Mouse (Mus musculus): ENCODE results near the gene Baiap2. TPM values are rescaled to one million over a fixed set of nuclear protein-coding genes. Genes with fewer than 3 reads are reported as not detected.

Gene Baiap2
- polyA plus RNA-seq, 1 experiment from 2014 or later: 9.2 TPM

- WGBS: 73% methylated on average over 8 of the region's 8 CpGs
- H3K36me3 ChIP-seq: no peaks in the 10 kb centered on the region
- H3K4me2 ChIP-seq (replicated peaks): no peak overlapping the region
- peaks cover 34% of the 10 kb centered on the region for H3K4me1 ChIP-seq (replicated peaks)
- no peak overlapping the region for H3K9ac ChIP-seq (replicated peaks)
- H3K9me3 ChIP-seq: no peaks in the 10 kb centered on the region
- ATAC-seq: no peak
- H3K27me3 ChIP-seq: no peaks in the 10 kb centered on the region
- no peak overlapping the region for H3K4me3 ChIP-seq (replicated peaks)
- no peak overlapping the region for H3K27ac ChIP-seq
Measured at GRCm38 (mm10) chr11:120040440-120040839, 97.9 kb downstream of the Baiap2 start.

GRCm38 (mm10) chr11:120041191-120042123, 98.9 kb downstream of the Baiap2 start:
- no peak for ATAC-seq
- Histone ChIP-seq H3K9me3 (no peaks in the 10 kb centered on the region), H3K27me3 (no peaks in the 10 kb centered on the region), H3K4me3 (replicated peaks) (no peak overlapping the region), H3K36me3 (no peaks in the 10 kb centered on the region), H3K9ac (replicated peaks) (0 out of 2 replicates have a peak overlapping the region, but pooled peaks have one; percentile 39), H3K27ac (no peak overlapping the region), H3K4me1 (replicated peaks) (peaks cover 44% of the 10 kb centered on the region), H3K4me2 (replicated peaks) (no peak overlapping the region)
- 76% methylated on average over 13 of the region's 13 CpGs for WGBS

GRCm38 (mm10) chr11:120042141-120042838, 99.7 kb downstream of the Baiap2 start:
- peaks cover 46% of the 10 kb centered on the region for H3K4me1 ChIP-seq (replicated peaks)

GRCm38 (mm10) chr11:120045341-120045740, 102.8 kb downstream of the Baiap2 start:
- Histone ChIP-seq H3K27me3 (peaks cover 11% of the 10 kb centered on the region), H3K4me3 (replicated peaks) (peak overlapping the region; percentile 65), H3K4me2 (replicated peaks) (peak overlapping the region; percentile 86), H3K4me1 (replicated peaks) (peaks cover 51% of the 10 kb centered on the region), H3K36me3 (no peaks in the 10 kb centered on the region), H3K9me3 (no peaks in the 10 kb centered on the region), H3K9ac (replicated peaks) (peak overlapping the region; percentile 87), H3K27ac (peak overlapping the region; percentile 85; the same call in 1 of the 2 replicates)
- WGBS: 63% methylated on average over 4 of the region's 4 CpGs
- ATAC-seq: peak; percentile 7; the same call in 1 of the 2 replicates

More at GRCm38 (mm10) chr11:120042141-120042838, 99.7 kb downstream of the Baiap2 start:
- H3K9me3 ChIP-seq: no peaks in the 10 kb centered on the region
- peak overlapping the region; percentile 39; the same call in 1 of the 2 replicates for H3K9ac ChIP-seq (replicated peaks)
- no peak for ATAC-seq
- H3K27me3 ChIP-seq: no peaks in the 10 kb centered on the region
- no peaks in the 10 kb centered on the region for H3K36me3 ChIP-seq
- 83% methylated on average over 7 of the region's 7 CpGs for WGBS
- no peak overlapping the region for H3K4me2 ChIP-seq (replicated peaks)
- H3K4me3 ChIP-seq (replicated peaks): no peak overlapping the region
- H3K27ac ChIP-seq: no peak overlapping the region

- WGBS: 40% methylated on average over 11 of the region's 11 CpGs
- peak; percentile 21; the same call in 1 of the 2 replicates for ATAC-seq
- peaks cover 53% of the 10 kb centered on the region for H3K4me1 ChIP-seq (replicated peaks)
- peaks cover 11% of the 10 kb centered on the region for H3K27me3 ChIP-seq
- no peaks in the 10 kb centered on the region for H3K36me3 ChIP-seq
- peak overlapping the region; percentile 65 for H3K4me3 ChIP-seq (replicated peaks)
- peak overlapping the region; percentile 87 for H3K9ac ChIP-seq (replicated peaks)
- H3K9me3 ChIP-seq: no peaks in the 10 kb centered on the region
- peak overlapping the region; percentile 85 for H3K27ac ChIP-seq
- peak overlapping the region; percentile 86 for H3K4me2 ChIP-seq (replicated peaks)
Measured at GRCm38 (mm10) chr11:120045839-120046552, 103.4 kb downstream of the Baiap2 start.

GRCm38 (mm10) chr11:120046553-120047191, 104.1 kb downstream of the Baiap2 start, which contains the start of gene Aatk:
Aatk (minus strand) TSS chr11:120047167.
- no peaks in the 10 kb centered on the region for H3K9me3 ChIP-seq
- peaks cover 11% of the 10 kb centered on the region for H3K27me3 ChIP-seq
- H3K4me3 ChIP-seq (replicated peaks): peak within 1 kb of the TSS; percentile 65
- peak within 1 kb of the TSS; percentile 87 for H3K9ac ChIP-seq (replicated peaks)
- WGBS: under 1% methylated on average over 56 of the region's 63 CpGs
- ATAC-seq: peak; percentile 34; the same call in 1 of the 2 replicates
- H3K4me2 ChIP-seq (replicated peaks): peak within 1 kb of the TSS; percentile 86
- no peaks in the 10 kb centered on the region for H3K36me3 ChIP-seq
- H3K4me1 ChIP-seq (replicated peaks): peaks cover 55% of the 10 kb centered on the region
- peak within 1 kb of the TSS; percentile 85 for H3K27ac ChIP-seq

- H3K9me3 ChIP-seq: no peaks in the 10 kb centered on the region
- peak overlapping the region; percentile 86 for H3K4me2 ChIP-seq (replicated peaks)
- peaks cover 53% of the 10 kb centered on the region for H3K4me1 ChIP-seq (replicated peaks)
- 7% methylated on average over 23 of the region's 23 CpGs for WGBS
- ATAC-seq: peak; percentile 59
- peaks cover 11% of the 10 kb centered on the region for H3K27me3 ChIP-seq
- peak overlapping the region; percentile 65 for H3K4me3 ChIP-seq (replicated peaks)
- peak overlapping the region; percentile 85 for H3K27ac ChIP-seq
- peak overlapping the region; percentile 87 for H3K9ac ChIP-seq (replicated peaks)
- H3K36me3 ChIP-seq: no peaks in the 10 kb centered on the region
Measured at GRCm38 (mm10) chr11:120047531-120048251, 105.1 kb downstream of the Baiap2 start.

- H3K9me3 ChIP-seq: no peaks in the 10 kb centered on the region
- H3K4me3 ChIP-seq (replicated peaks): peak overlapping the region; percentile 65
- no peaks in the 10 kb centered on the region for H3K36me3 ChIP-seq
- peaks cover 53% of the 10 kb centered on the region for H3K4me1 ChIP-seq (replicated peaks)
- peak overlapping the region; percentile 85; the same call in 1 of the 2 replicates for H3K27ac ChIP-seq
- under 1% methylated on average over 21 of the region's 23 CpGs for WGBS
- H3K27me3 ChIP-seq: peaks cover 11% of the 10 kb centered on the region
- peak; percentile 57 for ATAC-seq
- peak overlapping the region; percentile 87 for H3K9ac ChIP-seq (replicated peaks)
- H3K4me2 ChIP-seq (replicated peaks): peak overlapping the region; percentile 86
Measured at GRCm38 (mm10) chr11:120048252-120048556, 105.6 kb downstream of the Baiap2 start.

- Histone ChIP-seq H3K27ac (no peak overlapping the region), H3K27me3 (peaks cover 11% of the 10 kb centered on the region), H3K9me3 (no peaks in the 10 kb centered on the region), H3K4me2 (replicated peaks) (0 out of 2 replicates have a peak overlapping the region, but pooled peaks have one; percentile 86), H3K36me3 (no peaks in the 10 kb centered on the region), H3K9ac (replicated peaks) (no peak overlapping the region), H3K4me1 (replicated peaks) (peaks cover 53% of the 10 kb centered on the region), H3K4me3 (replicated peaks) (no peak overlapping the region)
- no peak for ATAC-seq
- 88% methylated on average over 8 of the region's 8 CpGs for WGBS
Measured at GRCm38 (mm10) chr11:120049067-120049466, 106.5 kb downstream of the Baiap2 start.

GRCm38 (mm10) chr11:120051124-120051811, 108.7 kb downstream of the Baiap2 start:
- Histone ChIP-seq H3K27ac (no peak overlapping the region), H3K4me1 (replicated peaks) (peaks cover 33% of the 10 kb centered on the region), H3K9me3 (no peaks in the 10 kb centered on the region), H3K36me3 (no peaks in the 10 kb centered on the region), H3K9ac (replicated peaks) (peak overlapping the region; percentile 5; the same call in 1 of the 2 replicates), H3K4me2 (replicated peaks) (no peak overlapping the region), H3K27me3 (peaks cover 11% of the 10 kb centered on the region), H3K4me3 (replicated peaks) (no peak overlapping the region)
- WGBS: 37% methylated on average over 14 of the region's 14 CpGs
- ATAC-seq: no peak
